Mouse (Mus musculus) liver, embryonic 16.5 days (tissue): ENCODE measurements around the gene Klhl2. TPM values are rescaled to one million over a fixed set of nuclear protein-coding genes. Genes with fewer than 3 reads are reported as not detected.
A peak's percentile ranks its signal among the peaks of the same experiment; 100 is the strongest.

Experiments
- ATAC-seq: fragments of 200-750 bp; cut with Nextera tagmentation; 2 replicates; pipeline ENCODE4 v1.8.0; 2017; ENCODE audit warnings: low read depth, mild to moderate bottlenecking, moderate number of reproducible peaks, moderate library complexity
- H3K27ac ChIP-seq: fragments of 300-500 bp; sonication (generic); 2 replicates; pipeline ENCODE4 v1.5.1; 2014; ENCODE audit warnings: mild to moderate bottlenecking, low read length
- H3K27me3 ChIP-seq: fragments of 300-500 bp; sonication (generic); 2 replicates; pipeline ENCODE4 v1.6.1; 2014; ENCODE audit warnings: low read depth, low read length, mixed read lengths; ENCODE audit not compliant: control insufficient read depth, insufficient read depth
- H3K36me3 ChIP-seq: fragments of 300-500 bp; sonication (generic); 2 replicates; pipeline ENCODE4 v1.6.1; 2014; ENCODE audit warnings: mild to moderate bottlenecking; ENCODE audit not compliant: control insufficient read depth, insufficient read depth
- H3K4me1 ChIP-seq: fragments of 300-500 bp; sonication (generic); 2 replicates; pipeline ENCODE4 v1.6.1; 2014; ENCODE audit warnings: low read depth, low read length, mixed read lengths; ENCODE audit not compliant: control insufficient read depth
- H3K4me2 ChIP-seq: fragments of 300-500 bp; sonication (generic); 2 replicates; pipeline ENCODE4 v1.6.1; 2014; ENCODE audit warnings: low read depth, low read length, mixed read lengths
- H3K4me3 ChIP-seq: fragments of 300-500 bp; sonication (generic); 2 replicates; pipeline ENCODE4 v1.5.1; 2014; ENCODE audit warnings: low read depth, mild to moderate bottlenecking, low read length
- H3K9ac ChIP-seq: fragments of 300-500 bp; sonication (generic); 2 replicates; pipeline ENCODE4 v1.6.1; 2014; ENCODE audit warnings: low read depth, low read length
- H3K9me3 ChIP-seq: fragments of 300-500 bp; sonication (generic); replicated peaks from 2 replicates; pipeline ENCODE4 v1.6.1; 2016; ENCODE audit warnings: low read length; ENCODE audit not compliant: control insufficient read depth
- WGBS: fragments of 180-500 bp; shearing (Covaris S2); extraction: QIAGEN DNeasy Blood & Tissue Kit; methylation state at CpG from one replicate; pipeline ENCODE4 v1.1.7; 2014; ENCODE audit not compliant: insufficient replicate concordance; 5-methylcytosine and 5-hydroxymethylcytosine counted together
- polyA plus RNA-seq: library from polyadenylated mRNA; unstranded; fragments of >200 nt; fragmentation: Nextera tagmentation; extraction: Ambion mirVana; gene quantifications from 2 replicates; pipeline ENCODE4 v1.2.1, GENCODE M21; 2015

Gene Klhl2
- polyA plus RNA-seq, 1 experiment from 2014 or later, result 1.4 TPM

DNA sequence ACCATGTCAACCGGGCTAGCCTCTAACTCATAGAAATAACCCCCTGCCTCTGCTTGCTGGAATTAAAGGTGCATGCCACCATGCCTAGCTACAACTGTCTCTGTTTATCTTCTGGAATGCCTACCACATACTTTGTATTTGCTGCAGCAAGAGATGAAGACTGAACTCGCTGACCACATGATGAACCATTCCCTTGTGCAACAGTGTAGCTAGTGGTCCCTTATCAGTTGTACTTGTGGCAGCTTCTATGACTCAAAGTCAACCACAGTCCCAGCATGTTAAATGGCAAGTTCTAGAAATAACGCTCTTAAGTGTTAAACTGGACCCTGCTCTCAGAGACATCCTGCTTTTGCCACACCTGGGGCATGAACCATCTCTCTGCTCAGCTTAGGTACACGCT is 28.9 kb downstream of the Klhl2 start:
- Histone ChIP-seq H3K4me3 (no peak overlapping the region), H3K4me2 (no peak overlapping the region), H3K27ac (no peak overlapping the region), H3K9ac (no peak overlapping the region), H3K36me3 (no peaks in the 10 kb centered on the region), H3K9me3 (no peaks in the 10 kb centered on the region), H3K27me3 (no peaks in the 10 kb centered on the region), H3K4me1 (no peaks in the 10 kb centered on the region)
- ATAC-seq, result no peak
- whole genome bisulfite sequencing, result 34% methylated on average over 4 of the region's 4 CpGs

GRCm38 (mm10) chr8:64811790-64812189 is 38.0 kb downstream of the Klhl2 start:
- H3K9ac ChIP-seq, result no peak overlapping the region
- no peaks in the 10 kb centered on the region for H3K4me1 ChIP-seq
- ATAC-seq, result no peak
- no peaks in the 10 kb centered on the region for H3K9me3 ChIP-seq
- peaks cover 5% of the 10 kb centered on the region for H3K36me3 ChIP-seq
- H3K4me2 ChIP-seq, result no peak overlapping the region
- 84% methylated on average over 9 of the region's 9 CpGs for WGBS
- no peak overlapping the region for H3K27ac ChIP-seq
- H3K27me3 ChIP-seq, result no peaks in the 10 kb centered on the region
- no peak overlapping the region for H3K4me3 ChIP-seq

DNA sequence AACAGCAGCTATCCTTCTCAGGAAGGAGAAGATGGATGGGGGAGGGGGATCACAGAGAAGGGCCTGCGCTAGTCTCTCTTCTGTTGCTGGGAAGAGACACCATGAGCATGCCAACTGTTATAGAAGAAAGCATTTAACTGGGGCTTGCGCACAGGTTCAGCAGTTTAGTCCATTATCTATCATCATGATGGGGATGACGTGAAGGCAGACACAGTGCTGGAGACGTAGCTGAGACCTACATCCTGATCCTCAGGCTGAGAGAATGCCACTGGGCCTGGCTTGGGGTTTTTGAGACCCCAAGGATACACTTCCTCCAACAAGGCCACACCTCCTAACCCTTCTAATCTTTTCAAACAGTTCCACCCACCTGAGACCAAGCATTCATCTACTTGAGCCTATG is 38.7 kb downstream of the Klhl2 start:
- H3K27me3 ChIP-seq, result no peaks in the 10 kb centered on the region
- H3K9ac ChIP-seq, result no peak overlapping the region
- peaks cover 5% of the 10 kb centered on the region for H3K36me3 ChIP-seq
- no peaks in the 10 kb centered on the region for H3K9me3 ChIP-seq
- no peak for ATAC-seq
- no peak overlapping the region for H3K4me3 ChIP-seq
- no peak overlapping the region for H3K27ac ChIP-seq
- 88% methylated on average over 4 of the region's 4 CpGs for WGBS
- no peaks in the 10 kb centered on the region for H3K4me1 ChIP-seq
- no peak overlapping the region for H3K4me2 ChIP-seq

- 71% methylated on average over 3 of the region's 3 CpGs for WGBS
- Histone ChIP-seq H3K9me3 (no peaks in the 10 kb centered on the region), H3K4me2 (no peak overlapping the region), H3K36me3 (peaks cover 5% of the 10 kb centered on the region), H3K27ac (no peak overlapping the region), H3K27me3 (no peaks in the 10 kb centered on the region), H3K4me1 (no peaks in the 10 kb centered on the region), H3K4me3 (no peak overlapping the region), H3K9ac (no peak overlapping the region)
- no peak for ATAC-seq
Measured at GRCm38 (mm10) chr8:64806558-64806957, 43.3 kb downstream of the Klhl2 start.

GRCm38 (mm10) chr8:64804971-64805370 is 44.8 kb downstream of the Klhl2 start:
- H3K4me3 ChIP-seq, result no peak overlapping the region
- no peak overlapping the region for H3K4me2 ChIP-seq
- 64% methylated on average over 4 of the region's 4 CpGs for WGBS
- no peak for ATAC-seq
- H3K27me3 ChIP-seq, result no peaks in the 10 kb centered on the region
- no peak overlapping the region for H3K9ac ChIP-seq
- no peaks in the 10 kb centered on the region for H3K9me3 ChIP-seq
- H3K27ac ChIP-seq, result no peak overlapping the region
- H3K36me3 ChIP-seq, result no peaks in the 10 kb centered on the region
- H3K4me1 ChIP-seq, result no peaks in the 10 kb centered on the region

- Histone ChIP-seq H3K27ac (no peak overlapping the region), H3K27me3 (no peaks in the 10 kb centered on the region), H3K4me1 (no peaks in the 10 kb centered on the region), H3K4me2 (no peak overlapping the region), H3K9me3 (no peaks in the 10 kb centered on the region), H3K9ac (no peak overlapping the region), H3K4me3 (no peak overlapping the region), H3K36me3 (no peaks in the 10 kb centered on the region)
- no peak for ATAC-seq
- 68% methylated on average over 8 of the region's 8 CpGs for WGBS
Measured at GRCm38 (mm10) chr8:64799306-64799705, 50.5 kb downstream of the Klhl2 start.

- Histone ChIP-seq H3K27me3 (no peaks in the 10 kb centered on the region), H3K4me1 (no peaks in the 10 kb centered on the region), H3K9me3 (no peaks in the 10 kb centered on the region), H3K4me2 (no peak overlapping the region), H3K36me3 (no peaks in the 10 kb centered on the region), H3K27ac (no peak overlapping the region), H3K4me3 (no peak overlapping the region), H3K9ac (no peak overlapping the region)
- 58% methylated on average over 3 of the region's 3 CpGs for WGBS
- ATAC-seq, result no peak
Measured at GRCm38 (mm10) chr8:64798503-64798902, 51.3 kb downstream of the Klhl2 start.

GRCm38 (mm10) chr8:64797751-64798150 is 52.1 kb downstream of the Klhl2 start:
- no peaks in the 10 kb centered on the region for H3K36me3 ChIP-seq
- ATAC-seq, result no peak
- WGBS, result 81% methylated on average over 10 of the region's 10 CpGs

GRCm38 (mm10) chr8:64791250-64791881 is 58.5 kb downstream of the Klhl2 start:
- H3K4me3 ChIP-seq, result no peak overlapping the region
- 64% methylated on average over 4 of the region's 4 CpGs for WGBS
- no peak overlapping the region for H3K9ac ChIP-seq
- no peaks in the 10 kb centered on the region for H3K36me3 ChIP-seq
- no peaks in the 10 kb centered on the region; the same call in 1 of the 2 replicates for H3K4me1 ChIP-seq
- no peak for ATAC-seq
- no peaks in the 10 kb centered on the region for H3K27me3 ChIP-seq
- H3K9me3 ChIP-seq, result no peaks in the 10 kb centered on the region
- peak overlapping the region; percentile 23 for H3K27ac ChIP-seq
- H3K4me2 ChIP-seq, result no peak overlapping the region

More at GRCm38 (mm10) chr8:64797751-64798150, 52.1 kb downstream of the Klhl2 start:
- no peak overlapping the region for H3K9ac ChIP-seq
- H3K4me2 ChIP-seq, result no peak overlapping the region
- no peak overlapping the region for H3K4me3 ChIP-seq
- no peaks in the 10 kb centered on the region for H3K27me3 ChIP-seq
- no peaks in the 10 kb centered on the region for H3K9me3 ChIP-seq
- no peak overlapping the region for H3K27ac ChIP-seq
- no peaks in the 10 kb centered on the region for H3K4me1 ChIP-seq
